Mouse (Mus musculus) midbrain, embryonic 14.5 days (tissue): ENCODE measurements around the gene Cldn14. TPM values are rescaled to one million over a fixed set of nuclear protein-coding genes. Genes with fewer than 3 reads are reported as not detected.

Source experiments
- ATAC-seq: fragments of 200-750 bp; cut with Nextera tagmentation; 2 replicates; pipeline ENCODE4 v1.8.0; 2017; ENCODE audit warnings: moderate number of reproducible peaks, moderate library complexity; ENCODE audit not compliant: low FRiP score, low TSS enrichment
- DNase-seq: peaks from one replicate; pipeline ENCODE4 v3.0.0-alpha.2; 2015
- H3K27ac ChIP-seq: fragments of 300-500 bp; sonication (generic); replicated peaks from 2 replicates; pipeline ENCODE4 v1.5.1; 2014; ENCODE audit warnings: mild to moderate bottlenecking, low read depth, low read length, moderate library complexity
- H3K27me3 ChIP-seq: fragments of 300-500 bp; sonication (generic); 2 replicates; pipeline ENCODE4 v1.6.1; 2014; ENCODE audit warnings: low read length, control low read depth, mixed read lengths; ENCODE audit not compliant: control insufficient read depth, insufficient read depth
- H3K36me3 ChIP-seq: fragments of 300-500 bp; sonication (generic); 2 replicates; pipeline ENCODE4 v1.6.1; 2014; ENCODE audit warnings: low read length, control low read depth; ENCODE audit not compliant: control insufficient read depth, insufficient read depth
- H3K4me1 ChIP-seq: fragments of 300-500 bp; sonication (generic); 2 replicates; pipeline ENCODE4 v1.6.1; 2014; ENCODE audit warnings: mild to moderate bottlenecking, antibody characterized with exemption, low read length, control low read depth; ENCODE audit not compliant: control insufficient read depth, insufficient read depth
- H3K4me2 ChIP-seq: fragments of 300-500 bp; sonication (generic); 2 replicates; pipeline ENCODE4 v1.6.1; 2014; ENCODE audit warnings: mild to moderate bottlenecking, low read length, moderate library complexity
- H3K4me3 ChIP-seq: fragments of 300-500 bp; sonication (generic); replicated peaks from 2 replicates; pipeline ENCODE4 v1.5.1; 2014; ENCODE audit warnings: low read depth, low read length
- H3K9ac ChIP-seq: fragments of 300-500 bp; sonication (generic); replicated peaks from 2 replicates; pipeline ENCODE4 v1.6.1; 2014; ENCODE audit warnings: mild to moderate bottlenecking, low read length, moderate library complexity
- H3K9me3 ChIP-seq: fragments of 300-500 bp; sonication (generic); 2 replicates; pipeline ENCODE4 v1.6.1; 2016; ENCODE audit warnings: low read length, control low read depth, mixed read lengths; ENCODE audit not compliant: control insufficient read depth
- WGBS: fragments of 180-500 bp; shearing (Covaris S2); extraction: QIAGEN DNeasy Blood & Tissue Kit; methylation state at CpG from one replicate; pipeline ENCODE4 v1.1.7; 2014; 5-methylcytosine and 5-hydroxymethylcytosine counted together
- polyA plus RNA-seq: library from polyadenylated mRNA; unstranded; fragments of >200 nt; fragmentation: Nextera tagmentation; extraction: Ambion mirVana; gene quantifications from 2 replicates; pipeline ENCODE4 v1.2.1, GENCODE M21; 2014

Cldn14 gene
- polyA plus RNA-seq, 1 experiment from 2014 or later, result not detected

DNA sequence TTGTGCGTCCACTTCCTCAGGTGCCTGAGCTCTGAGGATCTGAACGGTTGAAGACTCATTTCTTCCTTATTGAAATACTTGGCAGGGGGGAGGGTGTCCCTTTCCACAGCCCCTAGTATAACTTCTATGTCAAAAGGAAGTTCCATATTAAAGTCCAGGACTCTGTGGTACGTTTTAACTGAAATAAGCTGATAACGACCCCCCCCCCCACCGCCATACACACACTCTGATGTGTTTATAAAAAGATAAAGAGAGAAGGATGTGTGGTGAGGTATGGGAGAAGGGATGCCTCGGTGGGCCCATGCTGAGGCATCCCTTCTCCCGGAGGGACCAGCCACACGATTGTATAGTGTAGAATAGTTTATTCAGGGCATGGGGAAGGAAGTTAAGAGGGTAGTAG is 34.4 kb downstream of the Cldn14 start:
- Histone ChIP-seq H3K27ac (no peak overlapping the region), H3K9me3 (0 out of 2 replicates have a peak, but pooled peaks cover 3% of the 10 kb centered on the region), H3K4me3 (no peak overlapping the region), H3K27me3 (no peaks in the 10 kb centered on the region), H3K4me2 (no peak overlapping the region), H3K4me1 (no peaks in the 10 kb centered on the region), H3K36me3 (no peaks in the 10 kb centered on the region), H3K9ac (no peak overlapping the region)
- ATAC-seq, result no peak
- no peak for DNase-seq
- WGBS, result 74% methylated on average over 8 of the region's 8 CpGs

DNA sequence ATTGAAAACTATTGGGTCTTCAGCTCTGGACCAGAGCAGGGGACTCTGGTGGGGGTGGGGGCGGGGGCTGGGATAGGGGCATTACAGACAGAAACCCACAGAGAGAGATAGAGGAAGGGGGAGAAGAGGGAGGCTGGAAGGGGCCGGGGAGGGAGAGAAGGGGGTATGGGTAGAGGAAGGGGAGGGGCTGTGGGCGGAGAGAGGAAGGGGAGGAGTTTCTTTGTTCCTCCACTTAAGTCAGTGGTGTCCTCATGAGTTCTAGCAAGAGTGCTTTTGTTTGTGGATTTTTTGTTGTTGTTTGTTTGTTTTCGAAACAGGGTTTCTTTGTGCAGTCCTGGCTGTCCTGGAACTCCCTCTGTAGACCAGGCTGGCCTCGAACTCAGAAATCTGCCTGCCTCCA is 35.1 kb downstream of the Cldn14 start:
- no peak for ATAC-seq
- peak overlapping the region; percentile 38 for H3K4me2 ChIP-seq
- WGBS, result 48% methylated on average over 5 of the region's 5 CpGs
- H3K9ac ChIP-seq, result no peak overlapping the region
- 0 out of 2 replicates have a peak, but pooled peaks cover 3% of the 10 kb centered on the region for H3K9me3 ChIP-seq
- DNase-seq, result peak; percentile 24
- no peaks in the 10 kb centered on the region for H3K36me3 ChIP-seq
- no peak overlapping the region for H3K27ac ChIP-seq
- H3K4me3 ChIP-seq, result peak overlapping the region; percentile 8; the same call in 1 of the 2 replicates
- no peaks in the 10 kb centered on the region for H3K4me1 ChIP-seq
- no peaks in the 10 kb centered on the region for H3K27me3 ChIP-seq

DNA sequence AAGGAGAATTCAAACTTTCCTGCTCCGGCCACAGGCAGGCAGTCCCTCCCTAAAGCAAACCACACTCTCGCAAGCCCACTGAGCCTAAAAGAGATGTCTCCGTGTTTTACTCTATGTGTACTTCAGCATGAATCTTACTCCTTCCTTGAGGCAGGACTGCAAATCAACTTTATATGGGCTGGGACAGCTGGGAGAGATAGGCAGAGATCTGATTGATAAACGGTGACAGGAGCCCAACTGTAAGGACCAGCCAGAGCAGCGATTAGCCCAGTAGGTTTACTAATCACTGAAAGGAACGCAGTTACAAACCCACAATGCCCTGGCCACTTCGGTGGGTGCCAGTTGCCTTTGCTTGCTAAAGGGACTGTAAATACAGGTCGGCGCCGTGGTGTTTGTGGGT is 35.5 kb downstream of the Cldn14 start:
- Histone ChIP-seq H3K27me3 (no peaks in the 10 kb centered on the region), H3K27ac (no peak overlapping the region), H3K4me1 (no peaks in the 10 kb centered on the region), H3K36me3 (no peaks in the 10 kb centered on the region), H3K9me3 (0 out of 2 replicates have a peak, but pooled peaks cover 3% of the 10 kb centered on the region), H3K4me3 (peak overlapping the region; percentile 8; the same call in 1 of the 2 replicates), H3K9ac (no peak overlapping the region), H3K4me2 (peak overlapping the region; percentile 38)
- 40% methylated on average over 10 of the region's 10 CpGs for WGBS
- ATAC-seq (no peak), DNase-seq (peak; percentile 11)

DNA sequence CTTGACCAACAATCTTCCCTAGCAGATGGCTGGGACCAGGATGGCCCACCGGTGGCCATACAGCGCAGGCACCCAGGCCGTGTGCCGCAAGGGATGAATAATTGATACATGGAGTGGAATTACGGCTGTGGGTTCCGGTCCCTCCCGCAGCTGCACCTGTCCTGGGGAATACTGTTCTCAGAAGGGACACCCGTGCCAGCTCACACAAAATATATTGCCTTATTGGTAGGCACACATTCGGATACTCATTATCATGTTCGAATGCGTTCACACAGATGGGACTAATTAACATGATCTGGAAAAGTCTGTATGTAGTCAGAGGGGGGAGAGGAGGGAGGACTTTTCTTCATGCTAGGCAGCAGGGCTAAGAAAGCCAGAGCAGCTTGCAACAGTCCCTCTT is 37.6 kb downstream of the Cldn14 start:
- H3K27ac ChIP-seq, result no peak overlapping the region
- H3K27me3 ChIP-seq, result no peaks in the 10 kb centered on the region
- no peak overlapping the region for H3K4me2 ChIP-seq
- DNase-seq, result peak; percentile 17
- no peak for ATAC-seq
- 67% methylated on average over 11 of the region's 11 CpGs for WGBS
- H3K9me3 ChIP-seq, result 0 out of 2 replicates have a peak, but pooled peaks cover 3% of the 10 kb centered on the region
- H3K4me3 ChIP-seq, result no peak overlapping the region
- no peaks in the 10 kb centered on the region for H3K4me1 ChIP-seq
- H3K36me3 ChIP-seq, result no peaks in the 10 kb centered on the region
- H3K9ac ChIP-seq, result no peak overlapping the region

DNA sequence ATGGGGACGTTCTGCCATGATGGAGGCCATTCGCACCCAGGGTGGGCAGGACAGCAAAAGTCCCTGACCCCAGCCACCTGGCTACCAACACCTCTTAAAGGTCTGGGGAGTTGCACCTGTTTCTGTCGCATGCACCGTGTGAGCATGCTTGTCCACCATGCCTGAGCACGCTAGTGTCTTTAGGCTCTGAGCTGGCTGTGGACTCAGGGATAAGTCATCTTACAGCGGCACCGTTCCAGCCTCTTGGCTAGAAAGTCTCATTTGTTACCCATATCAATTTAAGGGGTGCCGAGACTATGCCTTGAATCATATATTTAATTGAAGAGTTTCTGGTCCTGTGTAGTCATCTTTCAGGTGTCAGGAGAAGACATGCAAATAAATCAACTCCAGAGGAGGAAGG is 40.7 kb downstream of the Cldn14 start:
- H3K4me3 ChIP-seq, result no peak overlapping the region
- DNase-seq (no peak), ATAC-seq (no peak)
- WGBS, result 94% methylated on average over 8 of the region's 8 CpGs
- H3K27me3 ChIP-seq, result no peaks in the 10 kb centered on the region
- H3K36me3 ChIP-seq, result no peaks in the 10 kb centered on the region
- H3K4me1 ChIP-seq, result no peaks in the 10 kb centered on the region
- no peak overlapping the region for H3K4me2 ChIP-seq
- H3K9ac ChIP-seq, result no peak overlapping the region
- H3K9me3 ChIP-seq, result no peaks in the 10 kb centered on the region
- H3K27ac ChIP-seq, result no peak overlapping the region

DNA sequence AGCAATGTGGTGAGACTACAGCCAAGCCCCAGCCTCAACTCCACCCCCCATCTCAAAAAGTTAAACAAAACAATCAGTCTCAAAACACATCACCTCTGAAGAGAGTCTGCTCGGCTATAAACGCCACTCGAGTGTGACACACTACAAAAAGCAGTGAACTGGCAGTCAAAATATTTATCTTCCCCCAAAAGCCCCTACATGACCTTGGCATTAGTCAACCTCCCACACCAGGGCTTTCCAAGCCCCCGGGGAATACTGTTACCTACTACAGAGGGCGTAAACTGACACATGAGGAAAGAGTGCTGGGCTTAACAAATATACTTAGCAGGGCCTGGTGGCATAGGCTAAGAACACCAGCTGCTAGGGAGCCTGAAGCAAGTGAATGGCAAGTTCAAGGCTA is 46.4 kb downstream of the Cldn14 start:
- ATAC-seq (no peak), DNase-seq (no peak)
- Histone ChIP-seq H3K9ac (no peak overlapping the region), H3K9me3 (no peaks in the 10 kb centered on the region), H3K36me3 (no peaks in the 10 kb centered on the region), H3K27me3 (no peaks in the 10 kb centered on the region), H3K27ac (no peak overlapping the region), H3K4me1 (no peaks in the 10 kb centered on the region), H3K4me2 (no peak overlapping the region), H3K4me3 (no peak overlapping the region)
- 79% methylated on average over 5 of the region's 5 CpGs for WGBS

DNA sequence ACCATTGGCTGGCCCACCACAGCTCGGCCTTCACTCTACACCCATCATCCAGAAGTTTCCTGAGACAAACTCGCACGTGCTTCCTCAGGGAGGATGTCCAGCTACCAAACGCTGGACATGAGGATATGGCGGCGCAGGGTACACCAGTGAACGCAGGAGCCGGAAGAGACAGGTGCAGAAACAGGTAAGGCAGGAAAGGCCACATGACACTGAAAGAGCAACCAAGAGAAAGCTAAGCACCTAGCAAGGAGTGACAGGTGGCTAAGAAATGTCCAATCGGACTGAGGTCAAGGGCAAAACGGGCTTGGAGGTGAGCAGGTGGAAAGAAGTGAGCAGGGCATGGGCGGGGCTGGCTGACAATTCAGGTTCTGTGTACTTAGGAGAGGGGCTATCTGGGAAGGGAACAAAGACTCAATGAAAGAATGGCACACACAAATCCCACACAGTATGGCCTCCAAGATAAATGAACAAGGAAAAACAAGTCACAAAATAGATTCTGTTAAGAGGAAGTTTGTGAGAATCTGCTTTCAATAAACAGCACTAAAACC is 47.5 kb downstream of the Cldn14 start:
- no peak overlapping the region for H3K9ac ChIP-seq
- no peaks in the 10 kb centered on the region for H3K9me3 ChIP-seq
- 88% methylated on average over 11 of the region's 11 CpGs for WGBS
- DNase-seq (no peak), ATAC-seq (no peak)
- H3K4me2 ChIP-seq, result no peak overlapping the region
- H3K27me3 ChIP-seq, result no peaks in the 10 kb centered on the region
- no peaks in the 10 kb centered on the region for H3K4me1 ChIP-seq
- H3K36me3 ChIP-seq, result no peaks in the 10 kb centered on the region
- no peak overlapping the region for H3K27ac ChIP-seq
- no peak overlapping the region for H3K4me3 ChIP-seq

DNA sequence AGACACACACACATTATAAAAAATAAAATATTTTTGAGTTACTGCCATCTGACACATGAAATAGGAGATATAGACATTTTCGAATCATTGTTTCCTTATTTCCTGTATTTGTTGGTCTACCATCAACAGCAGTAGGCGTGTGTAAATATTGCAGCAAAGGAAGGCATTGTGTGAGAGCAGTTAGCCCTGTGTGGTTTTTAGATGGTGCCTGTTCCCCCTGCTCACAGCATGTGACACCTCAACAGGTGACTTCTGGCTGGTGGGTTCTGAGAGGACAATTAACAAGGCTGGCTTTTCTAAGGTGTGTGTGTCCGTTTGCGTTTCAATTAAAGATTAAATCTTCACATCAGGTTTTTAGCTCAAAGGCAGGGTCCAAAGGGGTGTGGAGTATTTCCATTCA is 48.1 kb downstream of the Cldn14 start:
- Histone ChIP-seq H3K4me3 (no peak overlapping the region), H3K9me3 (no peaks in the 10 kb centered on the region), H3K27me3 (no peaks in the 10 kb centered on the region), H3K4me2 (no peak overlapping the region), H3K4me1 (no peaks in the 10 kb centered on the region), H3K9ac (no peak overlapping the region), H3K27ac (no peak overlapping the region), H3K36me3 (no peaks in the 10 kb centered on the region)
- no peak for DNase-seq
- no peak for ATAC-seq
- WGBS, result 91% methylated on average over 4 of the region's 4 CpGs

DNA sequence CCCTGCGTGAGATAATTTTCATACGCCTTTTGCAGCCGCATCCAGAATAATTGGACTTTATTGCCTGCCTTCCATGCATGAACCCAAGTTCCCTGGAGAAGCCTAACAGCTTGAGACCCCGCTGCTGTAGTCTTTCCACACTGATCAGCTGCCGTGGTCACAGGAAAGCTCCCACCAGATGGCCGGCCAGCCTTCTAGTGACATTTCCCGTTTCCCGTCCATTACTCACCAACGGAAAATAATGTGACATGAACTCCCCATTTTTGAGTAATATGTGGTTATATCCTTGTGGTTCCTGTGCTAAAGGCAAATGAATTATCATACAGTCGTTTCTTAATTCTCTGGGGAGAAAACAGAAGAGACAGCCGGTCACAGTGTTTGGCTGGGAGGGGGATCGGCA is 51.2 kb downstream of the Cldn14 start:
- no peaks in the 10 kb centered on the region for H3K27me3 ChIP-seq
- peak; percentile 20 for DNase-seq
- ATAC-seq, result no peak
- H3K9me3 ChIP-seq, result no peaks in the 10 kb centered on the region
- no peaks in the 10 kb centered on the region for H3K36me3 ChIP-seq
- no peaks in the 10 kb centered on the region for H3K4me1 ChIP-seq
- H3K4me3 ChIP-seq, result no peak overlapping the region
- 65% methylated on average over 12 of the region's 12 CpGs for WGBS
- no peak overlapping the region for H3K27ac ChIP-seq
- no peak overlapping the region for H3K9ac ChIP-seq
- H3K4me2 ChIP-seq, result no peak overlapping the region
